Mouse (Mus musculus) gastrocnemius, postnatal 10 days (tissue): Measurements from ENCODE around the gene Il9r. TPM values are rescaled to one million over a fixed set of nuclear protein-coding genes. Genes with fewer than 3 reads are reported as not detected.

Source experiments
- DNase-seq: peaks from one replicate; pipeline ENCODE4 v3.0.0; 2021; ENCODE audit warnings: mixed read lengths
- long read RNA-seq, 2 experiments: library from polyadenylated mRNA; stranded (forward); transcript quantifications; one replicate each; pipeline ENCODE4 v2.0.0; 2021
- total RNA-seq, 2 experiments: library from RNA; stranded (reverse); gene quantifications; 2 replicates each; pipeline ENCODE4 v1.2.3; 2021

The Il9r gene
- total RNA-seq: not detected
- long read RNA-seq, experiment 1: 0 reads
- long read RNA-seq, experiment 2: 0 reads

DNA sequence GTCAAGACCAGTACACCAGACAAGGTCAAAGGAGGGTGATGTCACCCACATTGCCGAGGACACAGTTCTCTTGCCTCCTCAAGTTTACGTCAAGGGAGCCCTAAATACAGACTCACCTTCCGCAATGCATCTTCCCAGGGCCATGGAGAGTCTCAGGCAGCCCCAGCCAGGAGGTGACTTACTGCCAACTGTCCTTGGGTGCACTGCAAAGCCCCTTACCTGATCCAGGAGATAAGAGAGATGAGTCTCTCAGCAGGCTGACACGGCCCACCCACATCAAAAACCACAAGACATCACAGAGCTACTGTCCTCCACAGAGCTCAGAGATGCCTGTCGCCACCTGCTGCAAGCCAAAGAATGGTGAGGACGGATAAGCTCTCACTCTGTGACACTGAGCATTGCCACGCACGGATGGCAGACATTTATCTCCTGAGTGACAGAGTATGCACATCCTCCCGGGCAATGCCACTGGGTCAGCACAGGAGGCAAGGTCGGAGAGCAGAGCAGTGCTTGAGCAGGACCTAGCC is at the start of gene Il9r:
Gene Il9r (minus strand): TSS at position 205 of the 527 bp plus-strand sequence.
- no peak for DNase-seq

DNA sequence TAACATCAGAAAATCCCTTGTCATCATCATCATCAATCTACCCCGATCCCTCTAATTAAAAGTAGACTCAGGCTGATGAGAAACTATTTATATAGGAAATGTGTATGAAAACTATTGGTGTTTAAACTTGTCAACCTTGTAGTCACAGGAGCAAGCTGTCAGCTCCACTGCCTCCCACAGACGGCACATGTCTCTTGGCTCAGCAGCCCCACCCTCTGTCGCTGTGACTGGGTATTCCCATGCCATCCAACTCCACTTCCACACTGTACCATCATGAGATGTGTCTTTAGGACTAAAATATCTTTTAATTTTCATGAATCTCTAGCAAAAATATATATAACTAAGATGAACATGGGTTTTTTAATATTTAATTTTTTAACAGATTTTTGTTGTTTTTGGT is 48.3 kb upstream of the Il9r start:
- DNase-seq: no peak

DNA sequence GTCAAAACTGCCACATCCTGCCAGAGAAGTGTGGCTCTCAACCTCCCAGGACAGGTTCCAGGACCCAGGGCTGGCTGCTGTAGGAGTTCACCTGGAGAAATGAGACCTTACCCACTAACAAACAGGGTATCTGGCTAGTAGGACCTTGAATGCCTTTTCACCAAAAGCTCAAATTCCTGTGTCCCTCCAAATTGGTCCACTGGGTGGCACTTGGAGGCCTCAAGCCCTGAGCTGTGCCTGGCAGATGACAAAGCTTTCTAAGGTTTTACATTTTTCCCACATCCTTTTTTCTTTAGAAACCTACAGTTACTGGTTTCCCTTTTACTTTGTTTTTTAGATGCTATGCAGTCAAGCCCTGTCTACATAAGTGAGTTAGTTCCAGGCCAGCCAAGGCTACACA is 47.0 kb upstream of the Il9r start:
- no peak for DNase-seq

DNA sequence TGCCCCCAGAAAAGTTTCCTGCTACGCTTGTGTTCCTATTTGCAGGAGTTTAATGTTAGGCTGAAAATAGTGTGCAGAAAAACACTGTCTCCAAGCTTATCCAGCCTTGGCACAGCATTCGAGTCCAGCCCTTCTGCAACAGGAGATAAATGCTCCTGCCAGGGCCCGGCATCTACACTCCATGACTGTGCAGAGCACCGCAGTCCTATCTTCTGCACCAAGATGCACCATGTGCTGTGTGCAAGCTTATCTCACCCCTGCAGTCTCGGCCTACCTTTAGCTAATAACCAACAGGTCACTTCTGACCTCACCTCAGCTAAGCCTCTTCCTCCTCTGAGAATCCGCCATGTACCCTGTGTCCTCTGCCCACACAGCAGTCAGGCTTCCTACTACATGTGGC is 45.5 kb upstream of the Il9r start:
- DNase-seq: no peak

DNA sequence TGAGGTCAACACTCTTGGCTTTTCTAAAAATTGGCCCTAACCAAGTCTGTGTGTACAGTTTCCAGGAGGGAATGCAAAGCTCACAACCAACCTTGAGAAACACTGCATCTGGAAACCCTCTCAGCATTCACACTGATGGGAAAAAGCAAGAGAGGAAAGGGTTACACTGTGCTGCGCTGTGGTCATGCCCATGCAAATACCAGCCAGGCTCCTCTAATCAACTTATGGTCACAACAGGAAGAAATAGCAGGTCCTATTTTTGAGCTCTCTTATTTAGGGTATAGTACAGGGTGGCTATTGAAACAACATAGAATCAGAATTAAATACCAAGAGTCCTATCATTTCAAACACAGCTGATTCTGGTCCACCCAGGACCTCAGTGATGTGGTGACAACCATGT is 44.5 kb upstream of the Il9r start:
- DNase-seq: no peak

DNA sequence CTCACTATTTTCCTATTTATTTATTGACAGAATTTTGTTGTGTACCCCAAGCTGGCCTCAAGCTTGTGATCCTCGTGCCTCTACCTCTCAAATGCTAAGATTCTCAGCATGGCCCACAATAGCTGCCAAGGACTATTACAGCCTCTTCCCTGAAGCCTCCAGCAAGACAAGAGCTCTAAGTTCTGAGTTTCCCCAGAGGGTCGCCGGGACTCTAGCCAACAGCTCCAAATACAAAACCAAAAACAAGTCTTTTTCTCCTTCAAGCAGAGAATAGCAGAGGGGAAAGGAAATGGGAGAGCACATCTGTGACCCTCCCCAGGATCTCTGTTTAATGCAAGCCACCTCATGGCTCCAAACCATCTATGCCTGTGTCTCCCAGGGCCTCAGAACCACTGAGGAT is 44.0 kb upstream of the Il9r start:
- peak; percentile 64 for DNase-seq

DNA sequence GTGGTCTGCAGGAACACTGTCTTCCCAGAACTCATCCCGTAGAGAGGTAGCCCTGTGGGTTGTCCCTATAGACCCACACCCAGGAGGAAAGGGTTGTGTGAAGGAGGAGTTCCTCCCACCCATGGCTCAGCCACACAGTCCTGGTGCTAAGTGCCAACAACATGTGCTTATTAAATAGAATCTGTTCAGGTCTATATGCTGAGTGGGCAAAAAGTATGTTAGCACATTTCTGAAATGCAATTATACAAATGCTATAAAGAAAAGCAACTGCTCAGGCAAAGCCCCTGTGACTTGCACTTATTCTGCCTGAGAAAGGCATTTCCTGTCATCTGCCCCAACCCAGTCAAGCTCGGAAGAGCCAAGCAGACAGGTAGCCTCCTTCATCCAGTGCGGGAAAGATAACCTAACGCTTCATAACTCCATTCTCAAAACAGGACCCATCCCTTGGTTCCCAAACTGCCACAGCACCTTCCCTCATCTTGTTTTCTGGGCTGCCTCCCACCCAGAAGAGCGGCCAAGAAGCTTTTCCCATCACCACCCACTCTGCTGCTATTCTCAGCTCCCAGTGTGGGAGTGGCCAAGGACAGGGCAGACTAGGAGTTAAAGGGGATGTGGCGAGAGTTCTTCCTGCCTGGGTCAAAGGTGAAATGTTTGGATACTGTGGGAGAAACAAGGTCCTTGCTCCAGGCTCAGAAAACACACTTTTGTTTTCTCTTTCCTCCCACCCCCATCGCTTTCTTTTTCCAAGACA is 43.3 kb upstream of the Il9r start:
- DNase-seq: no peak

DNA sequence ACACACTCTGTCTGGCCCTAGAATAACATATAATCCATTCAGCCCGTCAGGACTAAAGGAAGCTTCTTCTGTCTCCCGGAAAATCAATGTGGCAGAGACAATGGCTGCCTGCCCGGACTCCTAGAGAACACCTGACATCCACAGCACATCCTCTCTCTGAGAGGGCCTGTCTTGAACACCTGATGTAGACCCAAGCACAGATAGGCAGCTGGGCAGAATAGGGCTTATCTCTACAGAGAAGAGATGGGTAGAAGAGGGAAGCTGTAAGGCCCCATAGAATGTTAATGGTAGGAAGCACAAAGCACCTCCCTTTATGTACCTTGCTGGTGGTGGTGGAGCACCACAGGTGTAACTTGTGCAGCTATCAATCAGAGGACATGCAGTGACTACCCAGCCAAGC is 42.1 kb upstream of the Il9r start:
- no peak for DNase-seq

DNA sequence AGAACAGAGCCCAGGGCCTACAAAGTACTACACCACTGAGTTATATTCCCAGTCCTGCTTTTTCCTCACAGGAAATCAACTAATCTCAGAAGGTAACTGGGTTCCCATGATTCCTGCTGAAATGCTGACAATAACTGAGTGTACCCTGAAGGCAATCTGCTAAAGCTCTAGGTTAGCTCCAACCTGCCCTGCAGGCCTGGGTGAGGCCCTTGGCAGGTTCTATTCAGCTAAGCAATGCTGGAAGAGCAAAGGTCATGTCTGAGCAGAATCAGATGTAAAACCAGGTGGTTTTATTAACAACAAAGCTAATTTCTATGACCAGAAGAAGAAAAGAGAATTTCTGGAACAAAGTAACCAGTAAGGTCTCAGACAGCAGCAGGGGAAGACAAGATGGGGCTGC is 41.3 kb upstream of the Il9r start:
- no peak for DNase-seq

DNA sequence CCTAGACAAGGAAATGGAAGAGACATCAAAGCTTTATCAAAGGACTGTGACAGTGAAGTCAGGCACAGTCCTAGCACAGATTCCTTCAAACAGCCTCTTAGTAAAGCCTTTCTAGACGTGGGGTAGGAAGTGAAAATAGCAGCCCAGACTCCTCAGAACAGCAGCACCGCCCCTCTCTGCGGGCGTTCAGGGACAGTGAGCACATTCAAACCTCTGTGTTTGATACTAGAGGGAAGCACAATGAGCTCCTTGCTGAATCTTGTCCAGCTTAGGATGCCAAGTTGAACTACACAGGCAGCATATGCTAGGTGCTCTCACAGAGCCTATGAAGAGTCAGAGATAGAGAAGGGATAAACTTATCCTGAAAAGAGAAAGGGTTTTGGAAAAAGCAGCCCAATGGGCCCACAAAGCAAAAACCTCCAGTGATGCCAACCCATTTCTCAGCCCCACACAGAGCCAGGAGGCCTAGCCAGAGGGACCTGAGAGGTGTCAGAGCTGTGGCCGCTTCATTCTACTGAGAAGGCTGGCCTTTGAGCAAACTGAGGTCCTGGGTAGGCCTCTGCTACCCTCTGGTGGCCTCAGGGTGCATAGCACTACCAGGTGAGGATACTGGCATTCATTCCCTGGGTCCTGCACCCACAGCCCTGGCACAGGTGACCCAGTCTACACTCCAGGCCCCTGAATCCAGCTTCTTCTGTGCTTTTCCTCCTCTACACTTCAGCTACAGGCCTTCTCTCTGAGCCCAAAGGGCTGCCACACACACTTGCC is 38.2 kb upstream of the Il9r start:
- DNase-seq: peak; percentile 75

DNA sequence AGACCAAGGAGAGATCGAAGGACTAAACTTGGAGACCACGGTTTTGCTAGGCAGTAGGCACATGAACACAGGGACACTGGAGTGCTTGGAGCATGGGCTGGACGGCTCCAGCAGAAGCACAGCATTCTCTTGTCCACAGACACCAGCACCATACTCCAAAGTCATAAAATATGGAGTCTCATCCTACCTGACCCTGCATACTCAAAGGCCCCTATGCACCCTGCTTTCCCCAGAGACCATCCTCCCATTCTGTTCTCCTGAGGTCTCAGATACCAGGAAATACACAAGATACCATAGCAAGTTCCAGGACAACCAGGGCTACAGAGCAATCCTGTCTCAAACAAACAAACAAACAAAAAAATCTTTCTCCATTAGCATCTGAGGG is 37.3 kb upstream of the Il9r start:
- no peak for DNase-seq

DNA sequence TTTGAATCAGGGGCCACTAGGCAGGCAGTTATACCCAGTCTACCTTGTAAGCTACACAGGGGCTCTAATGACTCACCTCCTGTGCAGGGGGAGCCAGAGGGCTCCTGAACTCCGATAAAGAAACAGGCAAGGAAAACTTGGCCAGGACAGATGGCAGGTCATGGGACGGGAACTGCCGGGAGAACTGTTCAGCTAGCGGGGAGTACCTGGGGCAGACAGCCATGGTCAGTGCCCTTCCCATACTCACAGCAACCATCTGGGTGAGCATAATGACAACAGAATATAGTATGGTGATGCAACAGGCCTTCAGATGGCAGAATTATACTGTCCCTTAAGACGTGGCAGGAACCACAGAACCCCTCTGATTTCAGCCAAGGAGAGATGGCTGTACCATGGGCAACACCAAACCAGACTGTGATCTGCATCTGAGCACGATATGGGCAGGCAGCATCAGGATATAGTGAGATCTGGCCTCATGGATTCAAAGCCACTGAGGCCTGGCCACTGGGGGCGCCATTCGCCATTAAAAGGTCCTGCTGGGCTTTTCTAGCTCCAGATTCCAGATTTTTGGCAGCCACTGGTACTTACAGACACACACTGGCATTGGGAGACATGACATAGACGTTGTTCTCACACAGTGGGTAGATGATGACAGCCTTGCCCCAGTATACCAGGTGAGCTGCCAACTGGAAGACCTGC is 36.8 kb upstream of the Il9r start:
- DNase-seq: peak; percentile 82

DNA sequence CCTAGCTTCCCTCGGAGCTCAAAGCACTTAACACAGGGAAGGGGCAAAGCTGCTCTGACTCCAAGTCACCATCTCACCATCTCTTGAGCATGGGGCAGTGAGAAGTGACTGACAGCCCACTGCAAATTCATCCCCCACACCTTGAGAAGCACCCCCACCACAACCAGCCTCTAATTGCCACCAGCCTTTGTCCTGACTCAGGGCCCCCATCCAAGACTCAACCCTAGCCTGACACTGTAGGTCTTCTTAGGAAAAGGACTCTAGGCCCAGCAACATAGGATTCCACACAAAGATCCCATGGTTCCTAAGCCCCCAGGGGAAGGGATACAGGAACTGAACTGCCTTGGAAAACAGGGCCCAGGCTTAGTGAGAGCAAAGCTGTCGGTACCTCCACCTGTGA is 36.1 kb upstream of the Il9r start:
- DNase-seq: no peak

DNA sequence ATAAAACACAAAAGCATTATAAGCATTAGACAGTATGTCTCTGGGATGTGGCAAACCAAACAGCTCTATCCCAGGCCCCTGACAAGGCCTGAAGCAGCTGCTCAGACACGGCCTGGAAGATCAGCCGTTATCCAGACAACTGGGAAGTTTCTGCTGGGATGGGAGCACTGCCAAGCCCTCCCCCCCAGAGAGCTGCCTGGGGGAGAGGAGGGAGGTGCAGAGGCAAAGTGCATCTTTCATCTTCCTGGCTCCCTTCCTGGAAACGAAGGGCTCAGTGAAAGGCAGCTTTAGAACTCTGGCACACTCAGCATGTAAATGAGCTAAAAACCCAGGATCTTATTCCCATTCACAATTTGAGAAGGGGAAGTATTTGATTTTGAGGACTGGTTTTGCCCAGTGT is 35.6 kb upstream of the Il9r start:
- DNase-seq: peak; percentile 83

DNA sequence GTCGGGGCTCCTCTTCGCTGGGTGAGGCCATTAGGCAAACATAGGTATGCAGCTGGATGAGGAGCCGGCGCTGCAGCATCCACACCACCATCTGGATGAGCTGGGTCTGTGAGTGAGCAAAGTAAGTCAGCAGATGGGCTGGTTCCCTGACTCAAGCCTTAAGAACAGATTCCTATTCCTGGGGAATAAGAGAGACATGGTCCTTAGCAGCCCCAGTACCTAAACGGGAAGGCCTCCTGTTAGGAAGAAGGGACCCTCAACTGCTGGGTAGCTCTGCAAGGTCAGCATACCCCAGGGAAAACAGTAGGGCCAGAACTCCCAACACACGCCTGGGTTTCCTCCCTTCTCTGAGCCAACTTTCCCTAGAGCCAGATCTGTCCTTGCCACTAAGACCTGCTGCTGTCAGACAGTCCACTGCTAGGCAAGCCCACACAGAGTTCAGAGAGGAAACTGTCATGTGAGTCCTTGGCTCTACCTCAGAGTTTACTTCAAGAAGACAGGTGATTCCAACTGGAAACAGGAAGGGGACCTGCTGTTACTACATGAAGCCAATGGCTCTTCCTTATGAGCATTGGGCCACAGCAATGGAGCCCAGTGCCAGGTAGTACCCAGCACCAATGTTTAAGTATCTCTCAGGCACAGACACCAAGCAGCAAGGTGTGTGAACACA is 34.9 kb upstream of the Il9r start:
- DNase-seq: no peak

DNA sequence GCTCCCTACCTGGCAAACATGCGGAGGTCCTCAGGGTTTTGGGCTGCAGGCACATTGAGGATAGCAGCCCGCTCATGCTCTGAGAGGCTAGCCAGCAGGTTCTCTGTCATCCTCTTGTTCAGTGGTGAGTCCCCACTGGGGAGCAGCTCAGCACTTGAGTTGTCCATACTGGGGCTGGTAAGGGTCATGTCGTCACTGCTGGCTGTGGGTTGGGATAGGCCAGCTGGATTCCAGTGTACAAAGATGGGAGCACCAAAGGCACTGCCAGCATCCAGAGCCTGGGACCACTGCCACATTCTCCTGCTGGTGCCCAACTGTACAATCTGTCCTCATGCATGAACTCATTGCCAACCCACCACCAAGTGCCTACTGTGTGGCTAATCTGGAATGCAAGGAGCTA is 33.8 kb upstream of the Il9r start:
- no peak for DNase-seq

DNA sequence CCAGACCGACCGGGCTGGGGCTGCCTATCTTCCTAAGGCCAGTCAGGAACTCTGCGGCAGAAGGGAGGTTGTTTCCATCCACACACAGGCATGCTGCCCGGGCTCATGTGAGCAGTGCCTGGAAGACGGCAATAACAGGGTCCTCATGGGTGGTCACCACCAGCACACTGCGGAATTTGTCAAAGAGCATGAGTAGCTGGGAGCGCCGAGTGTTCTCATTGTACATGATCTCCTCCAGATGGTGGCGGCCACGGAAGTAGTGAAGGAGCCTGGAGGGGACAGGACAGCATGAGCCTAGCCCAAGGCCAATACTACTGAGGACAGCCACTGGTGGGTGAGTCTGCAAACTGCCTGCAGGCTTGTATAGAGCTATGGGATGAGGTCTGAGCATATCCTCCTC is 32.8 kb upstream of the Il9r start:
- DNase-seq: no peak

DNA sequence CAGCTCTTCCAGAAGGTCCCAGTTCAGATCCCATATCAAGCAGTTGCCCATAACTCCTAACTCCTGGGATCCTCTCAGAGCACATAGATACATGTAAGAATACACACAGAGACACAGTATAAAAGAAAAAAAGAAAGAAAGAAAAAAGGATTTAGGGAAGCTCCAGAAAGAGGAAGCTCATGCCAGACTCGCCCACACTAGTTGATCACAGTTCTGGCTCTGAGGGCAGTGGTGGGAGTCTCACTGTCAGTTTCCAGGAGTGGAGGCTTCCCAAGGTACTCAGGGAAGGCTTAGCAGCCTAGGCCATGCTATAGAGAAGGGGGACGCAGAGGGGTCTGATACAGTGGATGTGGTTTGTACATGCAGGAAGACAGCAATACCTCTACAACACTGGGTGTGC is 31.0 kb upstream of the Il9r start:
- DNase-seq: no peak

DNA sequence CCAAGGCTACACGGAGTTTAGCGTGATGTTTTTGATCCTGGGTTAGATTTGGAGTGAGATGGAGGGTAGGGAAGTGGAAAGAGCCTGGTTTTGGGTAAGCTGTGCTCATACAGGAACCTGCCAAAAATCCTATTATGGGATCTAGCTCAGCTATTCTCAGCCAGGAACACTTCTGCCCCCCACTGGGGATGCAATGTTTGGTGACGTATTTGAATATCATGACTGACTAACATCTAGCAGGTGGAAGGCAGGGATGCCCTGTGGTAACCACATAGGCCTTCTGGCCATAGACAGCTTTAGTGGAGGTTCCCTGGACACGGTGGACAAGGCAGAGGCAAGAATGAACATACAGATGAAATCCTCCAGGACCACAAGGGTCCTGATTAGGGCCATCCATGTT is 30.1 kb upstream of the Il9r start:
- DNase-seq: no peak

DNA sequence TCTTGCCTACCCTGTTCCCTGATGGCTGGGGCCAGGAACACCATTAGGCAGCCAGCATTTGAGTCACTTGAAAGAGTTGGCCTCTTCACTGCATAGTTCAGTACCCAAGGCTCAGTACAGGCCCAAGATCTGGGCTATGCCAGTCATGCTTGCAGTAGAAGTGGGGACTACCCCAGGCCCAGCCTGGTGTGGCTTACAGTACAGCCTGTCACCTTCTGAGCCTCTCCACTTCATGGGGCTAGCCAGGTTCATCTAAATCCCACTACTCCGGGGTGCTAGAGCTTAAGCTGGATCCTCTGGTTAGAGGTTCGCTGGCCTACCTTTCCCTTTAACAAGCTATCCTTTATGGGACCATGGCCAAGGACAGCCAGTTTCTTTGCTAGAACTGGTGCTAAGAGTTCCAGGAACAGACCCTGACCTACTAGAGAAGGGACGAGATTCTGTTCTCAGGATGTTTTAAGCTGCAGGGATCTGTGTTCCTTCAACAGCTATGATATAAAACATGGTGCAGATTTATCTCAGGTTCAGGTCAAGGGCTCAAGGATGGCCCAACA is 28.3 kb upstream of the Il9r start:
- DNase-seq: no peak

DNA sequence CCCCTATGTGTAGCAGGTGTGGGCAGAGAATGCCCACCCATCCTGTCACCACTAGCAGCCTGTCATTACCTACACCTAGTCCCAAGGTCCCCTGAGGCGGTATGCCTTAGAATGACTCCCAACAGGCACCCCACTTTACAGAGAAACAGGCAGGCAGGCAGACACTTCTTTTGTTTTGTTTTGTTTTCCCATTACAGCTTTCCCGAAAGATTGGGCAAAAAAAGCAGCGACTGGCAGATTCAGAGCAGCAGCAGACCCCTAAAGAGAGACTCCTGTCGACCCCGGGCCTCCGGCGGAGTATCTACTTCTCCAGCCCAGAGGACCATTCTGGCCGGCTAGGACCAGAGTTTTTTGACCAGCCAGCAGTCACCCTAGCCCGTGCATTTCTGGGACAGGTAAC is 27.5 kb upstream of the Il9r start:
- no peak for DNase-seq

DNA sequence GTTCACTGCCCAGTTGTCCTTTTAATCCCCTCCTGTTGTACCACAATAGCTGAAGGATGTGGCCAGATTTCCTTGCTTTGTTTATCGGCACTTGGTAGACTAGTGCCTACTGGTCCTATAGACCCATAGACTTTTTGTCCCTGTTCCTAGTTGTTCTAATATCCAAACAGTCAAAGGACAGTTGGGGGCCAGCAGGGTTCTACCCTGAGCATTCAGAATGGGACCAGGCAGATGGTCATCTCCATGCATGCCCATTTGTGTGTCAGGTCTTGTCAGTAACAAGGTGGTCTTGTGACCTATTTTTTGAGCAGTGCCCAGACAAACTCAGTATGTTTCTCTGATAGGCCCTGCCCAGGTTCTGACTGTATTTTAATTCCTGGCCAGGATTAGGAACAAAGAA is 27.0 kb upstream of the Il9r start:
- DNase-seq: no peak
